Mouse (Mus musculus) v-Abl transformed pro-B cells (cell line): ENCODE measurements at regions not wholly inside any gene's neighbourhood (a gene's known extent, or its start where the extent isn't known, plus 50 kb on each side); places are given as distances from the start of the nearest gene placed in this dataset.

Experiments
- in situ Hi-C, 2 experiments: fragments of 400-800 bp; cut with MboI; formaldehyde crosslinking; loops; one replicate each; pipeline ENCODE4 v1.15.1; 2025; ENCODE audit not compliant: unreplicated experiment in 2 of 2

DNA sequence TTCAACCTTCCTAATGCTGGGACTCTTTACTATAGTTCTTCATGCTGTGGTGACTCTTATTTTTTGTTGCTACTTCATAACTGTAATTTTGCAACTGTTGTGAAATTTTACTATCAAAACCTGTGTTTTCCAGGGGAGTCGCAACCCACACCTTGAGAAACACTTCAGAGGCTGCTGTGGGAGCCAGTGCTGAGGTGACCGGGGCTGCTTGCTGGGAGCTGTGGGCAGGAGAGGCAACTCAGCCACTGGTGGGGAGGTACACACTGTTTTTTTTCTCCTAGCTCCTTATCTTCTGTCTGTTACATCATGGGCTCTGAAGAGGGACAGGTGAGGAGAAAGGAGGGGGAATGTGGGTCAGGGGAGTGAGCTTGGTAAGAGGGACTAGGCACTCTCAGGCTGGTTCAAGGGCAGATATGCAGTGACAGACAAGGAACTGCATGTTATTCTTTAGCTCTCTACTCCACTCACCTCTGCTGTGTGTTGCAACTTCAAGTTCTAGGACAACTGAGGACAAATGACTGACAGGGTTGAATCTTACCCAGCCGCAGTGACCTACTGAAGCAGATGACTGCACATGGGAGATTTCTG, 62.7 kb upstream of the Hhip start:
- in situ Hi-C loops, result no loop called here

DNA sequence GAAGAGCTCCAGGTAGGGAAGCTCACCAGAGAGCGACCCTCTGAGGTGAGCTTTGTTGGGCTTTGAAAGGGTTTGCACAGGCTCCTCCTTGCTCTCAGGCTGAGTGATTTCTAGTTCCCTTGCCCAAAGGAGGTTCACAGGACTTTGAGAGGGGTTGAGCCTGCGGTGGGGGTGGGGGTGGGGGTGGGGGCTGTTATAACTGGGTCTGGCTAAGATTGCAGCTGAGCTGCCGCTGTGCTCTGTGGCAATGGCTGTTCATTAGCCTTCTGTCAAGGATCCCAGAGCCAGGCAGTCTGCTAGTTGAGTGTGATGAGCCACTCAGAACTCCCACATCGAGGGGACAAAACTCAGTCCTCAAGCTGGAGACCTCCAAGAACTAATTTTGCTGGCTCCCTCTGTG, 59.5 kb upstream of the Hhip start:
- in situ Hi-C loops, result no loop called here
